20 mouse cellular contexts compared by ENCODE assay signal in genomic region chr11:93443777-93444176, GRCm38 (mm10).
DNase-seq lines count a peak whose midpoint lies in the region; ATAC-seq and TF ChIP-seq lines count a peak whose summit lies in the region.
"Had no signal": no experiment of that assay in that cellular context is flagged by ENCODE, and none has a peak within 500 bp of the region (broad histone marks: within the 10 kb centered on the region; RNA-seq: fewer than 3 reads in every experiment).

No protein-coding gene starts in this region.

- H3K36me3 ChIP-seq in hindbrain, embryonic 15.5 days: no peaks in the 10 kb centered on the region
- no peaks in the 10 kb centered on the region for H3K36me3 ChIP-seq in hindbrain, embryonic 14.5 days (replicated peaks; ENCODE audit: control insufficient read depth, insufficient read depth)
- no peaks in the 10 kb centered on the region for H3K36me3 ChIP-seq in midbrain, postnatal 0 days (ENCODE audit: insufficient read depth, low read length)
- H3K36me3 ChIP-seq in midbrain, embryonic 10.5 days: no peaks in the 10 kb centered on the region
- H3K36me3 ChIP-seq: embryonic facial prominence, embryonic 10.5 days; heart, embryonic 15.5 days had no signal

- ATAC-seq in hindbrain, embryonic 15.5 days (ENCODE audit: low FRiP score, low read depth): peak; percentile 19; the same call in 1 of the 2 replicates
- ATAC-seq in hindbrain, embryonic 14.5 days (ENCODE audit: low FRiP score): no peak
- ATAC-seq in midbrain, postnatal 0 days (ENCODE audit: low FRiP score): no peak
- ATAC-seq: forebrain, embryonic 13.5 days; forebrain, postnatal 0 days; inflammation-experienced regulatory T-cells, adult 6 months had no signal

- H3K4me2 ChIP-seq in hindbrain, embryonic 15.5 days: no peak overlapping the region
- no peak overlapping the region for H3K4me2 ChIP-seq in hindbrain, embryonic 14.5 days (replicated peaks)
- no peak overlapping the region for H3K4me2 ChIP-seq in midbrain, postnatal 0 days (ENCODE audit: low read depth, low read length, poor library complexity, severe bottlenecking)
- H3K4me2 ChIP-seq: forebrain, embryonic 13.5 days; heart, embryonic 11.5 days; heart, embryonic 15.5 days had no signal

- 79% methylated on average over 2 of the region's 2 CpGs for WGBS in hindbrain, embryonic 15.5 days
- 77% methylated on average over 2 of the region's 2 CpGs for WGBS in hindbrain, embryonic 14.5 days
- WGBS in midbrain, postnatal 0 days: 91% methylated on average over 2 of the region's 2 CpGs
- WGBS in midbrain, embryonic 10.5 days: 97% methylated on average over 2 of the region's 2 CpGs

- no peak for TF ChIP-seq CTCF in midbrain, postnatal 0 days (IDR thresholded peaks at IDR 0.05)

- no peak overlapping the region for H3K27ac ChIP-seq in hindbrain, embryonic 15.5 days (replicated peaks)
- no peak overlapping the region for H3K27ac ChIP-seq in hindbrain, embryonic 14.5 days
- H3K27ac ChIP-seq in midbrain, postnatal 0 days (ENCODE audit: low read depth, low read length): no peak overlapping the region
- H3K27ac ChIP-seq in midbrain, embryonic 10.5 days (replicated peaks): no peak overlapping the region
- H3K27ac ChIP-seq: embryonic facial prominence, embryonic 10.5 days; forebrain, embryonic 13.5 days; heart, adult 2 months; heart, embryonic 15.5 days had no signal

- no peaks in the 10 kb centered on the region for H3K27me3 ChIP-seq in hindbrain, embryonic 15.5 days
- no peaks in the 10 kb centered on the region for H3K27me3 ChIP-seq in hindbrain, embryonic 14.5 days (ENCODE audit: control insufficient read depth, insufficient read depth, low read length)
- H3K27me3 ChIP-seq in midbrain, postnatal 0 days (ENCODE audit: insufficient read depth, low read length): no peaks in the 10 kb centered on the region
- no peaks in the 10 kb centered on the region for H3K27me3 ChIP-seq in midbrain, embryonic 10.5 days (ENCODE audit: low read depth, poor library complexity, severe bottlenecking)
- H3K27me3 ChIP-seq: forebrain, embryonic 13.5 days; heart, embryonic 15.5 days had no signal

- intact Hi-C loops in heart, postnatal 36 days (cut with DNase I): no loop called here

- H3K4me1 ChIP-seq in hindbrain, embryonic 15.5 days (replicated peaks): peaks cover 3% of the 10 kb centered on the region; the same call in 1 of the 2 replicates
- H3K4me1 ChIP-seq in hindbrain, embryonic 14.5 days (replicated peaks; ENCODE audit: control insufficient read depth, insufficient read depth, low read length): 0 out of 2 replicates have a peak, but pooled peaks cover 7% of the 10 kb centered on the region
- 0 out of 2 replicates have a peak, but pooled peaks cover 2% of the 10 kb centered on the region for H3K4me1 ChIP-seq in midbrain, postnatal 0 days (ENCODE audit: insufficient read depth, low read length)
- H3K4me1 ChIP-seq in midbrain, embryonic 10.5 days: no peaks in the 10 kb centered on the region; the same call in 1 of the 2 replicates
- H3K4me1 ChIP-seq: embryonic facial prominence, embryonic 10.5 days; forebrain, embryonic 13.5 days; heart, embryonic 15.5 days had no signal

- H3K9ac ChIP-seq in hindbrain, embryonic 15.5 days: no peak overlapping the region
- H3K9ac ChIP-seq in hindbrain, embryonic 14.5 days: no peak overlapping the region
- H3K9ac ChIP-seq in midbrain, postnatal 0 days (replicated peaks; ENCODE audit: low read length, poor library complexity, severe bottlenecking): no peak overlapping the region
- H3K9ac ChIP-seq: forebrain, embryonic 13.5 days; forebrain, postnatal 0 days; heart, embryonic 15.5 days had no signal

- H3K4me3 ChIP-seq in hindbrain, embryonic 15.5 days: no peak overlapping the region
- no peak overlapping the region for H3K4me3 ChIP-seq in hindbrain, embryonic 14.5 days (replicated peaks; ENCODE audit: low read length)
- H3K4me3 ChIP-seq in midbrain, postnatal 0 days (ENCODE audit: low read depth, low read length): no peak overlapping the region
- H3K4me3 ChIP-seq in midbrain, embryonic 10.5 days: no peak overlapping the region
- H3K4me3 ChIP-seq: embryonic facial prominence, embryonic 10.5 days; forebrain, embryonic 13.5 days; heart, adult 2 months; heart, embryonic 15.5 days had no signal

- no peak for DNase-seq in hindbrain, embryonic 14.5 days (ENCODE audit: low spot score)
- peak; percentile 51 for DNase-seq in midbrain, postnatal 0 days (ENCODE audit: low spot score)
- no peak for DNase-seq in midbrain, embryonic 10.5 days (ENCODE audit: low spot score)
- peak; percentile 91 to 94 for DNase-seq in cerebellum, postnatal 10 days
- no peak for DNase-seq in heart, postnatal 36 days
- no peak for DNase-seq in B cell, adult 2 months
- DNase-seq: adrenal gland, adult 8-10 months; adrenal gland, postnatal 36 days; forebrain, postnatal 0 days; gastrocnemius, postnatal 14 days; heart, adult 2 months; heart, postnatal 14 days; kidney, adult 11 months; kidney, adult 9 months had no signal

- H3K9me3 ChIP-seq in hindbrain, embryonic 15.5 days: no peaks in the 10 kb centered on the region
- no peaks in the 10 kb centered on the region for H3K9me3 ChIP-seq in hindbrain, embryonic 14.5 days (ENCODE audit: control insufficient read depth, low read length)
- no peaks in the 10 kb centered on the region for H3K9me3 ChIP-seq in midbrain, postnatal 0 days (ENCODE audit: low read length)
- no peaks in the 10 kb centered on the region for H3K9me3 ChIP-seq in midbrain, embryonic 10.5 days (replicated peaks)
- H3K9me3 ChIP-seq: embryonic facial prominence, embryonic 10.5 days; forebrain, embryonic 13.5 days; heart, embryonic 15.5 days had no signal

Comparison
In these comparisons a context has a peak if more than half of its experiments do, and no peak if none do; other contexts are left out.
1. DNase-seq: peak in midbrain, postnatal 0 days (single experiment) and cerebellum, postnatal 10 days (2 of 2); none in hindbrain, embryonic 14.5 days (single experiment), midbrain, embryonic 10.5 days (single experiment), heart, postnatal 36 days (0 of 2) and B cell, adult 2 months (0 of 2).